Mouse (Mus musculus) lung, postnatal 4 days (tissue): ENCODE measurements around the gene Tbc1d1.

Source experiments
- DNase-seq, 2 experiments: peaks; one replicate each; pipeline ENCODE4 v3.0.0; 2021

Gene Tbc1d1

GRCm38 (mm10) chr5:64240941-64241682, 85.0 kb downstream of the Tbc1d1 start:
- DNase-seq = peak in 1 of 2 experiments; percentile 16

- no peak for DNase-seq
Observed at GRCm38 (mm10) chr5:64241867-64242266, 85.8 kb downstream of the Tbc1d1 start.

DNA sequence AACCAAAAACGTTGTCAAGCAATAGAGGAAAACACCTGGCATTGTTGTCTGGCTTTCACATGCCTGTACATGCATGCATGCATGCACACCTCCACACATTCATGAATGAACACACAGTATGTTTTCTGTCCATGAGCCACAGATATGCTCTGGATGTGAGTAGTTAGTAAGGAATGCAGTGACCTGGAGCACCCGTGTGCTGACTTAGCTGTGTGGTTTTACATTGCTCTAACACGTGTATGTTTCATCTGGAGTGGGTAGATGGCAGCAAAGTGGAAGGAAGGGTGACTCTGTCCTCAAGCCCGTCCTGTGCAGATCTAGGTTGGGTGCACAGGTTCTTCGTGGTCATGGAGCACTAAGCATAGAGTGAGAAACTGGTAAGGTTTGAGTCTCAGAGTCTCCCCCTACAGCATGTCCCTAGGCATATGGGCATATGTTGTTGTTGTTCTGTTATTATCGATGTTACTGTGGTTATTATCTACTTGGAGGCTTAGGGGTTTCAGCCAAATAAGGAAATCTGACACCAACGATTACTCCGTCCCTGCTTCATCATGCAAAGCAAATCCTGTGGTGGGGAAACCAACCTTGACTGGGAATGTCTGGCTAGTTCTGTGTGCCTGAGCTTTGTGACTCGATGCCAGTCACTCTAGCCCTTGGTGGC, 86.8 kb downstream of the Tbc1d1 start:
- no peak for DNase-seq

- DNase-seq = no peak
Observed at GRCm38 (mm10) chr5:64243666-64244065, 87.6 kb downstream of the Tbc1d1 start.

- DNase-seq = peak; percentile 41 to 83
Observed at GRCm38 (mm10) chr5:64244283-64244682, 88.2 kb downstream of the Tbc1d1 start.

- no peak for DNase-seq
Observed at GRCm38 (mm10) chr5:64244745-64245144, 88.6 kb downstream of the Tbc1d1 start.

DNA sequence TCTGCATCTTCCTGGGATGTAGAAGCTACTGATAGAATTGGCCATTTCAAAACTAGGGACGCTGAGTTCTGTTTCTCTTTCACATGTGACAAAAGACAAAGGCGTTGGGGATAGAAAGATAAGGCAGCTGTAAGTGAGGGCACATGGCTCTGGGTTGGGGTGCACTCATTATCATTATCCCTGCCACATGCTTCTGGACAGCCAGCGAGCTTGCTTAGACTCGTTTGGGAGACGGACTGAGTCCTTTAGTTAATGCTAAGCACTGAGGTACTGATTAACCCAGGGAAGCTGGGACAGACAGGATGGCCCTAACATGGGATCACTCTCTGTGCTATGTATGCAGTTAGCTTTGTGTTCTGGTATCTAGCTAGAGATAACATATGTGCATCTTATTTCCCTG, 95.3 kb downstream of the Tbc1d1 start:
- DNase-seq = no peak

DNA sequence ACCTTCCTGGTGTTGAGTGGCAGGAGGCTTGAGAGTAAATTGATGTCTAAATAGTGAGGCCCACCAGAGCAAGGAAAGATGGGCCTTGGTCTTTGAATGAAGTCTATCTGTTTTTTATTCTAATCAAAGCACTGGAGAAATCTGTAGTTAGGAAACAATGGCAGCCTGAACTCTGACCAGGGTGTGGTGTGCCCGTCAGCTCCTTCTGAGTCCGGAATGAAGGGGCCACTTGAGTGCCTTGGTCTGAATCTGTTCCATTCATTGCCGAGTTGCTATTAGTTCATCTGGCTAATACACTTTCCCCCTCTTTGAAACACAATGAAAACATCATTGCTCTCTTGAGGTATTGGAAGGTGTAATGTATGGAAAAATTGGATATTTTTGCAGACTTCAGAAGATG, 98.2 kb downstream of the Tbc1d1 start:
- DNase-seq = no peak

DNA sequence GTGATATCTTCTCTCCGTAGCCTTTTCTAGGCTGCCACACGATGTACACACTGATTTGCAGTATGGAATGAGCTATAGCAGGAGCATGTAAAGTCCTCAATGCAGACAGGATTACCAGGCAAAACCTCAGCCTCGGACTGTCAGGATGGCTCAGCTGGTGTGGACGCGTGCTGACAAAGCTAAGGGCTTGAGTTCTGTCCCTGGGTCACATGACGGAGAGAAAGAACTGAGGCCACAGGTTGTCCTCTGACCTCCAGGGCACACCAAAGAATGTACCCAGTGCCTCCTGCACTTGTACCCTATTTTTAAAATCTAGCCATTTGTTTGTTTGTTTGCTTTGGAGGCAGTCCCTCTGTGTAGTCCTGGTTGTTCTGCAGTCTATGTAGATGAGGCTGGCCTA, 98.9 kb downstream of the Tbc1d1 start:
- no peak for DNase-seq

DNA sequence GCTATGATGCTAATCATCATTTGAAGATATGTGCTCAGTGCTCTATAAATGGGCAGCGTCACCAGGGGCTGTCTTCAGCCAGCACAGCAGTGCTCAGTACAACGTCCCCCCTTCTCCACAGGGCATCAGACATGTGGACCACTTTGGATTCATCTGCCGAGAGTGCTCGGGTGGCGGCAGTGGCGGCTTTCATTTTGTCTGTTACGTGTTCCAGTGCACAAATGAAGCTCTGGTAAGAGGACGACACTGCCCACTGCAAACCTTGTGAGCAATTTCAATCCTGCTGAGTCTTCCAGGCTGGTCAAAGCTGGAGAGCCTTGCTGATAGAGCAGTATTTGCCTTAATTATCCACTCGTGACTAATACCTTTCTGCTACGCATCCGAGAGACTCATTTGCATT, 107.2 kb downstream of the Tbc1d1 start:
- DNase-seq = no peak

DNA sequence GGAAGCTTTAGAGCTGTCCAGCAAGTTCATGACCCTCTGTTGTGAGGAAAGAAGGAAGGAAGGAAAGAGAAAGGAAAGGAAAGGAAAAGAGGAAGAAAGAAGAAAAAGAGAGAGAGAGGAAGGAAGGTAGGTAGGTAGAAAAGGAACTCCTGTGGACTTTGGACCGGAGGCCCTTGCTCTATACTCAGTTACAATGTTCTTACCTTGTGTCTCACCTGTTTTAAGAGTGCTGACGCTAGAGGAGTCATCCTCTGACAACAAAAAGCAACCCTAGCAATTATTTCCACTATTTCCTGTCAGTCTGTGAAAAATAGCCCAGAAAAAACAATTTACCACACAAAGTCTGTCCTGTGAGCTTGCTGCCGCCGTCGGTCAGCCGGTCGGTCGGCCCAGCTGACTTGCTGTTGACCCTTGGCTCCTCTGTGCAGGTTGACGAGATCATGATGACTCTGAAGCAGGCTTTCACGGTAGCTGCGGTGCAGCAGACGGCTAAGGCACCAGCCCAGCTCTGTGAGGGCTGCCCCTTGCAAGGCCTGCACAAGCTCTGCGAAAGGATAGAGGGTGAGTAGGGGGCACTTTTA, 107.9 kb downstream of the Tbc1d1 start:
- no peak for DNase-seq

GRCm38 (mm10) chr5:64265145-64265544, 109.0 kb downstream of the Tbc1d1 start:
- DNase-seq = peak in 1 of 2 experiments; percentile 45

- DNase-seq = no peak
Observed at GRCm38 (mm10) chr5:64265906-64266305, 109.8 kb downstream of the Tbc1d1 start.

- DNase-seq = no peak
Observed at GRCm38 (mm10) chr5:64266534-64266933, 110.4 kb downstream of the Tbc1d1 start.

- DNase-seq = no peak
Observed at GRCm38 (mm10) chr5:64267279-64267678, 111.2 kb downstream of the Tbc1d1 start.

GRCm38 (mm10) chr5:64269669-64270068, 113.6 kb downstream of the Tbc1d1 start:
- DNase-seq = no peak

DNA sequence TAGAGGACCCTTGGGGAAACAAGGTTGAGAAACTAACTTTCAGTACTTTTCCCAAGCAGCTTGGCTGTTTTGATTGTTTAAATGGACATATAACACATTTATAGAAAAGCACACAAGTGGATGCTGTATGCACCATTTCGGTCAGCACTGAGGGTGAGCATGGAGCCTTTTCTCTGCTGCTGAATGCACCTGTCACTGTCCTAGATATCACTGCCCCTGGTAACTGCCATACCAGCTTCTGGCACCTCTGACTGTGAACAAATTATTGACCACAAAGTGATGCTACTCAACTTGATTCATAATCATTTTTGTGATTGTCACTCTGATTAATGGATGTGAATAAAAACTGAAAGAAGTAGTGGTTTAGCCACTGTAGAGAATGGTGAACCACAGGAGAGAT, 117.4 kb downstream of the Tbc1d1 start:
- DNase-seq = no peak

DNA sequence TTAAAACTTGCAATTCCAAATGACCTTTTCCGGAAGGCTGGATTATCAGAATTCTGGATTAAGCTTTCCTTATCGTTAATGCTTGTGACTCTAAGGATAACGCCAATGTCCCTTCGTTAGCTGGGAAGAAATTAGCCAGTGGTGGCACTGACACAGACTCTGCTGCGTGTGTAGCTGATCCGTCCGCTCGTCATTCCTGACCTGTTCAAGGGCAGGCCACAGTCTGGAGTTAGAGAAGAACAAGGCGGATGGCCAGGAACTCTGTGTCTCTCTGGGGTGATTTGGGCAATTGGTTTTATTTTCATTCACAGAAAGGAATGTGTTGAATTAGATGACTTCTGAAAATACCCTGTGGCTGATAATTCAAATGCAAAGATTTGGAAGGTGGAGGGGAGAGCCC, 118.2 kb downstream of the Tbc1d1 start:
- DNase-seq = no peak

GRCm38 (mm10) chr5:64274738-64275451, 118.8 kb downstream of the Tbc1d1 start:
- DNase-seq = peak in 1 of 2 experiments; percentile 68

GRCm38 (mm10) chr5:64277646-64278191, 121.6 kb downstream of the Tbc1d1 start:
- DNase-seq = no peak

DNA sequence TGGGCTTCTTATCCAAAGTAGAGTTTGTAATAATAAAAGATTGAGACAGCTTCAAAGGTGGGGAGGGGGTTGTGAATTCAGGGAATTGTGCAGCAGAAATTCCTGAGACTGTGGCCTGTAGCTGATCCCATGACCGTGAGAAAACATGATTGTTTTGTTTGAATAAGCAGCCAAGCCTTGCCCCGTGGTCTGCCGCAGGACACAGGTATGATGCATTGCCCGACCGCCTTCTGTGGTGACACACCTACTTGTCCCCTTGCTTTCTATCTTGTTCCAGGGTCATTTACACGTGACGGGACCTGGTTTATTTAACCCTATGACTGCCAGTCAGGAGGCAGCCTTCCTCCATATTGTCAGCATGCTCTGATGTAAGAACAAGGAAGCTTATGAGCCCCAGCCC, 123.6 kb downstream of the Tbc1d1 start:
- DNase-seq = no peak

- no peak for DNase-seq
Observed at GRCm38 (mm10) chr5:64280191-64280590, 124.1 kb downstream of the Tbc1d1 start.

- no peak for DNase-seq
Observed at GRCm38 (mm10) chr5:64280613-64281012, 124.5 kb downstream of the Tbc1d1 start.
